Mouse (Mus musculus): Measurements from ENCODE around the gene Gid8. TPM values are rescaled to one million over a fixed set of nuclear protein-coding genes. Genes with fewer than 3 reads are reported as not detected.

The Gid8 gene
- polyA plus RNA-seq, 1 experiment from 2014 or later: 68.7 TPM

GRCm38 (mm10) chr2:180758513-180759263 is 48.8 kb downstream of the Gid8 start:
- H3K27me3 ChIP-seq (ENCODE audit: control insufficient read depth, insufficient read depth, low read length): no peaks in the 10 kb centered on the region
- H3K4me3 ChIP-seq (ENCODE audit: low read depth, low read length): no peak overlapping the region
- H3K9ac ChIP-seq (replicated peaks; ENCODE audit: low read length): no peak overlapping the region
- no peak overlapping the region for H3K4me2 ChIP-seq (ENCODE audit: low read depth, low read length)
- peak; percentile 72; the same call in 1 of the 2 replicates for ATAC-seq (replicated peaks; ENCODE audit: insufficient number of reproducible peaks, low FRiP score, low TSS enrichment, low read depth)
- H3K9me3 ChIP-seq (replicated peaks; ENCODE audit: control insufficient read depth, low read length): no peaks in the 10 kb centered on the region
- no peaks in the 10 kb centered on the region for H3K4me1 ChIP-seq (ENCODE audit: control insufficient read depth, insufficient read depth, low read length)
- DNase-seq (ENCODE audit: low spot score): no peak
- peak overlapping the region; percentile 20; the same call in 1 of the 2 replicates for H3K27ac ChIP-seq (replicated peaks; ENCODE audit: low read depth, low read length)
- 51% methylated on average over 15 of the region's 15 CpGs for WGBS
- H3K36me3 ChIP-seq (replicated peaks; ENCODE audit: control insufficient read depth, insufficient read depth, low read depth, low read length): no peaks in the 10 kb centered on the region

- no peak overlapping the region for H3K9ac ChIP-seq (replicated peaks; ENCODE audit: low read length)
- ATAC-seq (replicated peaks; ENCODE audit: insufficient number of reproducible peaks, low FRiP score, low TSS enrichment, low read depth) (no peak), DNase-seq (ENCODE audit: low spot score) (no peak)
- H3K27me3 ChIP-seq (ENCODE audit: control insufficient read depth, insufficient read depth, low read length): no peaks in the 10 kb centered on the region
- no peaks in the 10 kb centered on the region for H3K9me3 ChIP-seq (replicated peaks; ENCODE audit: control insufficient read depth, low read length)
- H3K27ac ChIP-seq (replicated peaks; ENCODE audit: low read depth, low read length): no peak overlapping the region
- WGBS: 71% methylated on average over 11 of the region's 11 CpGs
- H3K4me2 ChIP-seq (ENCODE audit: low read depth, low read length): no peak overlapping the region
- no peaks in the 10 kb centered on the region for H3K36me3 ChIP-seq (replicated peaks; ENCODE audit: control insufficient read depth, insufficient read depth, low read depth, low read length)
- no peak overlapping the region for H3K4me3 ChIP-seq (ENCODE audit: low read depth, low read length)
- H3K4me1 ChIP-seq (ENCODE audit: control insufficient read depth, insufficient read depth, low read length): no peaks in the 10 kb centered on the region
These were observed 55.1 kb downstream of the Gid8 start for GRCm38 (mm10) chr2:180764986-180765385.

- Histone ChIP-seq H3K27me3 (ENCODE audit: control insufficient read depth, insufficient read depth, low read length) (no peaks in the 10 kb centered on the region), H3K9ac (replicated peaks; ENCODE audit: low read length) (no peak overlapping the region), H3K4me3 (ENCODE audit: low read depth, low read length) (no peak overlapping the region), H3K27ac (replicated peaks; ENCODE audit: low read depth, low read length) (no peak overlapping the region), H3K4me1 (ENCODE audit: control insufficient read depth, insufficient read depth, low read length) (no peaks in the 10 kb centered on the region), H3K36me3 (replicated peaks; ENCODE audit: control insufficient read depth, insufficient read depth, low read depth, low read length) (no peaks in the 10 kb centered on the region), H3K4me2 (ENCODE audit: low read depth, low read length) (no peak overlapping the region), H3K9me3 (replicated peaks; ENCODE audit: control insufficient read depth, low read length) (no peaks in the 10 kb centered on the region)
- WGBS: 74% methylated on average over 7 of the region's 7 CpGs
- DNase-seq (ENCODE audit: low spot score) (no peak), ATAC-seq (replicated peaks; ENCODE audit: insufficient number of reproducible peaks, low FRiP score, low TSS enrichment, low read depth) (no peak)
These were observed 55.8 kb downstream of the Gid8 start for GRCm38 (mm10) chr2:180765713-180766112.

Other genes starting within 250 kb of the Gid8 start
- gene Ntsr1, start 210.1 kb upstream of the Gid8 start, polyA plus RNA-seq (2014; fragmentation: Nextera tagmentation; extraction: Ambion mirVana): 0.25 and 0.27 TPM in 2 replicates
- 35.6 and 41.9 TPM in 2 replicates for gene Mrgbp, start 128.8 kb upstream of the Gid8 start, polyA plus RNA-seq (2014; fragmentation: Nextera tagmentation; extraction: Ambion mirVana)
- gene Ogfr, start 120.9 kb upstream of the Gid8 start, polyA plus RNA-seq (2014; fragmentation: Nextera tagmentation; extraction: Ambion mirVana): 98.2 and 107 TPM in 2 replicates
- gene Col9a3, start 112.3 kb upstream of the Gid8 start, polyA plus RNA-seq (2014; fragmentation: Nextera tagmentation; extraction: Ambion mirVana): 11.5 and 15.6 TPM in 2 replicates
- 0.25 and 0.59 TPM in 2 replicates for gene Tcfl5, start 67.4 kb upstream of the Gid8 start, polyA plus RNA-seq (2014; fragmentation: Nextera tagmentation; extraction: Ambion mirVana)
- 27.8 and 28.3 TPM in 2 replicates for gene Dido1, start 118 bp upstream of the Gid8 start, polyA plus RNA-seq (2014; fragmentation: Nextera tagmentation; extraction: Ambion mirVana)
- 0.24 TPM in 1 of 2 replicates, not detected in the other for gene Slc17a9, start 15.1 kb downstream of the Gid8 start, polyA plus RNA-seq (2014; fragmentation: Nextera tagmentation; extraction: Ambion mirVana)
- gene Bhlhe23, start 66.8 kb downstream of the Gid8 start, polyA plus RNA-seq (2014; fragmentation: Nextera tagmentation; extraction: Ambion mirVana): 0.50 and 1.4 TPM in 2 replicates
- gene Ythdf1, start 210.8 kb downstream of the Gid8 start, polyA plus RNA-seq (2014; fragmentation: Nextera tagmentation; extraction: Ambion mirVana): 70.4 and 84.6 TPM in 2 replicates
- gene Birc7, start 218.9 kb downstream of the Gid8 start, polyA plus RNA-seq (2014; fragmentation: Nextera tagmentation; extraction: Ambion mirVana): 0.18 TPM in 2 replicates
- gene Nkain4, start 244.6 kb downstream of the Gid8 start, polyA plus RNA-seq (2014; fragmentation: Nextera tagmentation; extraction: Ambion mirVana): 20.9 and 27.0 TPM in 2 replicates